Mouse (Mus musculus): ENCODE data around the gene Zfp791. TPM values are rescaled to one million over a fixed set of nuclear protein-coding genes. Genes with fewer than 3 reads are reported as not detected.
"Not testable (repeated sequence)": the region's sequence is repeated elsewhere in the genome, so short reads cannot be mapped to it uniquely, and the experiment has no call there.

Gene Zfp791
- total RNA-seq, 2 experiments from 2014 or later: 3.7 to 4.3 TPM

GRCm38 (mm10) chr8:85083108-85083813 is 39.6 kb downstream of the Zfp791 start, which contains the start of gene Man2b1:
Gene Man2b1 (plus strand): TSS chr8:85083270.
- peak; percentile 63 to 84 for DNase-seq (ENCODE audit: low spot score in 2 of 2)

- DNase-seq (ENCODE audit: low spot score in 2 of 2): not testable (repeated sequence)
These were observed 40.7 kb downstream of the Zfp791 start for GRCm38 (mm10) chr8:85082169-85082568.

- DNase-seq (ENCODE audit: low spot score in 2 of 2): no peak
These were observed 41.7 kb downstream of the Zfp791 start, which contains the start of gene Wdr83 for GRCm38 (mm10) chr8:85081216-85081555. Gene Wdr83 (minus strand): TSS chr8:85081306.

- DNase-seq (ENCODE audit: low spot score in 2 of 2): peak in 1 of 2 experiments; percentile 37
These were observed 42.2 kb downstream of the Zfp791 start, which contains the start of gene Wdr83os for GRCm38 (mm10) chr8:85080532-85081215. Gene Wdr83os (plus strand): TSS chr8:85080740.

GRCm38 (mm10) chr8:85080214-85080531 is 42.7 kb downstream of the Zfp791 start:
- DNase-seq (ENCODE audit: low spot score in 2 of 2): no peak

- DNase-seq (ENCODE audit: low spot score in 2 of 2): peak in 1 of 2 experiments; percentile 59
These were observed 45.9 kb downstream of the Zfp791 start for GRCm38 (mm10) chr8:85076993-85077392.

- no peak for DNase-seq (ENCODE audit: low spot score in 2 of 2)
These were observed 46.9 kb downstream of the Zfp791 start for GRCm38 (mm10) chr8:85076001-85076400.

- DNase-seq (ENCODE audit: low spot score in 2 of 2): no peak
These were observed 48.3 kb downstream of the Zfp791 start for GRCm38 (mm10) chr8:85074617-85075016.

GRCm38 (mm10) chr8:85074167-85074566 is 48.7 kb downstream of the Zfp791 start:
- no peak for DNase-seq (ENCODE audit: low spot score in 2 of 2)

- DNase-seq (ENCODE audit: low spot score in 2 of 2): no peak
These were observed 49.8 kb downstream of the Zfp791 start for GRCm38 (mm10) chr8:85073041-85073612.

GRCm38 (mm10) chr8:85072364-85072929 is 50.4 kb downstream of the Zfp791 start:
- no peak for DNase-seq (ENCODE audit: low spot score in 2 of 2)

- peak; percentile 73 to 83 for DNase-seq (ENCODE audit: low spot score in 2 of 2)
These were observed 51.2 kb downstream of the Zfp791 start, which contains the start of gene Dhps for GRCm38 (mm10) chr8:85071514-85072281. Gene Dhps (plus strand): TSS chr8:85071757.

- DNase-seq (ENCODE audit: low spot score in 2 of 2): no peak
These were observed 51.9 kb downstream of the Zfp791 start for GRCm38 (mm10) chr8:85071041-85071440.

- no peak for DNase-seq (ENCODE audit: low spot score in 2 of 2)
These were observed 54.9 kb downstream of the Zfp791 start, which contains the start of gene Gm5741 for GRCm38 (mm10) chr8:85067982-85068381. Gene Gm5741 (minus strand): TSS chr8:85067982.

GRCm38 (mm10) chr8:85067155-85067554 is 55.7 kb downstream of the Zfp791 start:
- DNase-seq (ENCODE audit: low spot score in 2 of 2): no peak

GRCm38 (mm10) chr8:85065213-85065612 is 57.7 kb downstream of the Zfp791 start:
- no peak for DNase-seq (ENCODE audit: low spot score in 2 of 2)

GRCm38 (mm10) chr8:85062603-85063002 is 60.3 kb downstream of the Zfp791 start:
- DNase-seq (ENCODE audit: low spot score in 2 of 2): no peak

- DNase-seq (ENCODE audit: low spot score in 2 of 2): peak; percentile 63 to 77
These were observed 62.8 kb downstream of the Zfp791 start, which contains the start of gene Fbxw9 for GRCm38 (mm10) chr8:85059879-85060616. Gene Fbxw9 (plus strand): TSS chr8:85060055.
